Mouse (Mus musculus): ENCODE measurements around the gene Gm20721.
"Not testable (repeated sequence)": the region's sequence is repeated elsewhere in the genome, so short reads cannot be mapped to it uniquely, and the experiment has no call there.

Gm20721 gene

GRCm38 (mm10) chr2:174330616-174331191 is 15.8 kb downstream of the Gm20721 start:
- no peak for DNase-seq (ENCODE audit: low read depth, low spot score)

DNA sequence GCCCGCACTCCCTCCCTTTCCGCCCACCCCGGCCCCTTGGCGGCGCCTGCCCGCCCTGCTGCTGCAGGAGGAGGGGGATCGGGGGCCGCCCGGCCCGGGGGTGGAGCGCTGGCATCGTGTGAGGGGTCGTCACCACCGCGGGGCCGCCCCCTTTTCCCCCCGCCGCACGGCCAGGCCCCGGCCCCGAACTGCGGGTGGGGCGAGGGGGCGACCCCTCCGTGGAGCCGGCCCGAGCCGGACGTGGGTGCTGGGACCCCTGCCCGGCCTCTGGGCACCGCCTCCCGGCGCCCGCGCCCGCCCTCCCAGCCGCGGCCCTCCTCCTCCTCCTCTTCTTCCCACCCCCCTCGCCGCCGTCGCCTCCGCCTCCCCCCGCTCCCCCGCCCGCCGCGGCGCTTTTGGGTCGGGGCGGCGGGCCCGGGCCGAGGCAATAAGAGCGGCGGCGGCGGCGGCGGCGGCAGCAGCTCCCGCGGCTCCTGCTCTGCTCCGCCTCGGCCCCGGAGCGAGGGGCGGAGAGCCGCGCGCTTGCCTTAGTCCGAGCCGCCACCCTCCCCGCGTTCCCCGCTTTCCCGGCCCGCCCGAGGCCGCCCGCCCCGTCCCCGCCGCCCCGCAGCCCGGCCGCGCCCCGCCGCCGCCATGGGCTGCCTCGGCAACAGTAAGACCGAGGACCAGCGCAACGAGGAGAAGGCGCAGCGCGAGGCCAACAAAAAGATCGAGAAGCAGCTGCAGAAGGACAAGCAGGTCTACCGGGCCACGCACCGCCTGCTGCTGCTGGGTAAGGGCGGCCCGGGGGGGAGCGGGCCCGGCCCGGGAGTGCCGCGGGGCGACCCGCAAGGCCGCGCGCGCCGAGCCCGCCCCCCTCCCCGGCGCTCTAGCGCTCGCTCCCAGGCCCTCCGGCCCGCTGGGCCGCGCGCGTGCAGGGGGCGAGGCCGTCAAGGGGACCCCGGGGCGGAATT is 16.6 kb downstream of the Gm20721 start:
- no peak for DNase-seq (ENCODE audit: low read depth, low spot score)

GRCm38 (mm10) chr2:174328926-174329662 is 17.4 kb downstream of the Gm20721 start:
- no peak for DNase-seq (ENCODE audit: low read depth, low spot score)

DNA sequence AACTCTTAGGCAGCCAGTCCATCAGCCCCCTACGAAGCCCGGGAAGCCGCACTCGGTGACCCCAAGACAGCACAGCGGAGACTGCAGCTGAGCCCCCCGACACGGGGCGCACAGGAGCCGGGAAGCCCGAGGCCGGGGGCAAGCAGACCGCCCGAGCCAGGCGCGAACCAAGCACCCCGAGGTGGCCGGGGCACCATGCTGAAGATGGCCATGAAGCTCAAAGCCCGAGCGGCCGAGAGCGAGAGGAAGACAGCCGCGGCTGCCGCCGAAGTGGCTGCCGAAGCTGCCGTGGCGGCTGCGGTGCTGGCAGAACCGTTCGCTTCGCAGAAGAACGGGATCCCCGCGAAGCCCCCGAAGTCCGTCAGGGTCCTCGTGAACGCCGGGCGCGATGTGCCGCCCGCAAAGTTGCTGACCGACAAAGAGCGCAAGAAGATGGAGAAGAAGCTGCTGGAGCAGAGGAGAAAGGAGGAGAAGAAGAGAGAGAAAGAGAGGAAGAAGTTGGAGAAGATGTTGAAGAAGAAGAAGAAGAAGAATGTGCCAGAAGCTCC is 18.1 kb downstream of the Gm20721 start:
- no peak for DNase-seq (ENCODE audit: low read depth, low spot score)

DNA sequence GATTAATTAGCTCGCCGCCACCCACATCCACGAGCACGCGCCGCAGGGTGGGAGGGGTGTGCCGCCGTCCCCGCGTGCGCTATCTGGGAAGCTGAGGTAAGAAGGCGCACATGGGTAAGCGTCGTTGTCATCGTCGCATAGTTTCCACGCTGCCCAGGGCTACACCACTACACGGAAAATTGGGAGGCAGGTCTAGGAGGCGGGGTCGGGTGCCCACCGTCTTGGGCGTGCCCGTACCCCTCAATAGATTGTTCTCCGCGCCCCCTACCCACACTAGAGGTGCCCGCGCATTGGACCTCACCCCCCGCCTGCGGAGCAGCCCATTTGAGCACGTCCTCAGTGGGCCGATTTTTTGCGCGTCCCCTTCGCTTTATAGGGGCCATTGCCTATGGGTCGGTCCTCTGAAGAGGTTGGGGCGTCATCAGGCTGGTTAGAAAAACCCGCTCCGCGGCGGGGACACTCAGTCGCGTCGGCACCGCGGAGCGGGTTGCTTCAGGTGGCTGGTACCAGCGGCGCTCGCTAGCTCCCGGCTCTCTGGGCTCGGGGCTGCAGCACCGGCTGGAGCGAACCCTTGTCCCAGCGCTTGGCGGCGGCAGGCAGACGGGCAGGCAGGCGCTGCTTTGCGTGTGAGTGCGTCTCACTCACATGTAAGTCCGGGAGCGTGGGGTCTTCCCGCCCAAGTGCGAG is 19.1 kb downstream of the Gm20721 start:
- DNase-seq (ENCODE audit: low read depth, low spot score): no peak

- DNase-seq (ENCODE audit: low read depth, low spot score): no peak
Measured at GRCm38 (mm10) chr2:174326481-174326880, 20.0 kb downstream of the Gm20721 start.

DNA sequence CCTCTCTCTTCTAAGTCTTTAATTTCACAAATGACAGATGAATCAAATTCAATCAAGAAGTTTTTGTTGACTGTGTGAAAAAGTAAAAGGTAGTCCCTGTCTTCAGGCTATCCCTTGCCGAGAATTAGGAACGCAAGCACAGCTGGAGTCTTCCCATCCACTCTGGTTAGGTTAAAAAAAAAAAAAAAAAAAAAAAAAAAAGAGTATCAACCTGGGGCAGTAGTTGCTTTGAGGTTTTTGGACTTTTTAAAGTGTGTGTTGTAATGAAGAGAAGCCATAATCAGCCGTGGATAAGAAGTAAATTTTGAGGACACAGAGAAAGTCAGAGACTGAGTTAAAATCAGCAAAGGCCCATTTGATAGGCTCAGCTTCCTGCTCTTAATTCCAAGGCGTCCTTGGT is 20.5 kb downstream of the Gm20721 start:
- no peak for DNase-seq (ENCODE audit: low read depth, low spot score)

- DNase-seq (ENCODE audit: low read depth, low spot score): no peak
Measured at GRCm38 (mm10) chr2:174316661-174317060, 29.9 kb downstream of the Gm20721 start.

GRCm38 (mm10) chr2:174315445-174315844 is 31.1 kb downstream of the Gm20721 start:
- not testable (repeated sequence) for DNase-seq (ENCODE audit: low read depth, low spot score)

- DNase-seq (ENCODE audit: low read depth, low spot score): no peak
Measured at GRCm38 (mm10) chr2:174312661-174313060, 33.9 kb downstream of the Gm20721 start.

DNA sequence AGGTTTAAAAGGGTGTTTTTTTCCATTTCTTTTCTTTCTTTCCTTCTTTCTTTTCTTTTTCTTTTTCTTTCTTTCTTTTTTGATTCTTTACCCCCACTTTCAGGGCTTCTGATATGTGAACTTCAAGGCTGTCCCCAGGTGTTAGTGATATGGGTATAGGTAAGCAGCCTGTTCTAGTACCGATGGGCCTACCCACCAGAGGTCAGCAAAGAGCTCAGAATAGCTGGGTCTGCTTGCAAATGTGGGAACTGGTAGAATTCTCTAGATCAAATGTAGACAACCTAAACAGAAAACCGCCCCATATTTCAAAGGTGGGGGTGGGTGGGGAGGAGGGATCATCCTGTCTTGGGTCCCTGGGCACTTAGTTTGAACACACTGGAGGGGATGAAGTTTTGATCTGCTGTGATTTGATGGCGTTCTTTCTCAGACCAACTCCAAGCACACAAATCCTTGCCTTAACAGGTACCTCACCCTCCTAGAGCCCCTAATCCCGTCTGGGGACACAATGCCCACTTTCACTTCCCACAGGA is 34.3 kb downstream of the Gm20721 start:
- DNase-seq (ENCODE audit: low read depth, low spot score): no peak

DNA sequence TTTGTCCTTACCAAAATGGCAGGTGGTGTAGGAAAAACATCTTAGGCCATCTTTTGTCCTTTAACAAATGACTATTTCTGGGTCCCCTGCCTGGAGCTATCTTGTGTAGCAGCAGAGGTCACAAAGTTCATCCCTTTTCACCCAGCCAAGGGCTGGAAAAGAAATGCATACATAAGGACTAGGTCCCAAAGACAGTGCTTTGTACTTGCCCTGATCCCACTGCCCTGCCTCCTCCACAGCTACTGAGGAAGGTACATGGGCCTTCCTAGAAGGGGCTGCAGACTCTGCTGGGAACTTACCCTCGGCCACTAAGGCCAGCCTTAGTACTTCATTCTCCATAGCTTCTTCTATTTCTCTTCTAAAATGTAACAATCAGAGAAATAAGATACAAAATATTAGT is 34.9 kb downstream of the Gm20721 start:
- DNase-seq (ENCODE audit: low read depth, low spot score): no peak

GRCm38 (mm10) chr2:174310913-174311514 is 35.5 kb downstream of the Gm20721 start:
- no peak for DNase-seq (ENCODE audit: low read depth, low spot score)

GRCm38 (mm10) chr2:174307903-174308302 is 38.6 kb downstream of the Gm20721 start:
- DNase-seq (ENCODE audit: low read depth, low spot score): no peak

GRCm38 (mm10) chr2:174305646-174306045 is 40.9 kb downstream of the Gm20721 start:
- no peak for DNase-seq (ENCODE audit: low read depth, low spot score)

DNA sequence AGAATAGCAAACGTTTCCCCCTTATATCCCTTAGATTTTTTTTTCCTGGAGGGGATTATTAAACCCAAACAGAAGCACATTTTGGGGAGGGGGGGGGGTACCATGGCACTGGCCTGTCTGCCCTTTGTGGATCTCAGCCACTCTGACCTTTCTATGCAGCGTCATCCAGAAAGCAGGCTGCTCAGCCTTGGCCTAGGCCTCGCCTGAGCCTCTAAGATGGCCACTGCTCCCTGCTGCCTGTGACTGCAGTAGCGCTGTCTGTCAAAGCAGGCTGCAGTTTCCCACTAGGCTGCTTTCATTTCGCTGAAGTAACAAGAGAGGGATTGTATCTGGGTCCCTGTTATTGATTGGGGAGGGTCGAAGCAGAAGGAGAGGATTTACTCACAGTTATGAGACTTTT is 44.0 kb downstream of the Gm20721 start:
- no peak for DNase-seq (ENCODE audit: low read depth, low spot score)

DNA sequence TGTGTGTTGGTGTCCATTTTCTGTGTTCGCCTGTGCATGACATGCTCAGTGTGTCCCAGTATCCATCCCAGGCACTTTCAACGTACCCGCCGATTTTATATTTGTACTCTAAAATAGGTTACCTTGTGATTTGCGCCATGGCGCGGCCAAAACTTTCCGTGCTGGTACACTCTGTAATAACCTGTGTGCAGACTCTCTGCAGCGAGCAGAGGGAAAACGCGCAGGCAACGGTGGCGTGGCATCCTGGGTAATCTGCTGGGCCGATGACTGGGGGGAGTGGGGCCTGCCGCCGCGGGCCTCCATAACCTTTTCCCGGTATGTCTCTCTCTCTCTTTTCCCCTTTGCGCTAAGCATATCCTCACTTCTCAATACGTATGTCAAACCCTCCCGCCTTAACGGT is 45.8 kb downstream of the Gm20721 start:
- DNase-seq (ENCODE audit: low read depth, low spot score): no peak

GRCm38 (mm10) chr2:174300186-174300585 is 46.3 kb downstream of the Gm20721 start:
- no peak for DNase-seq (ENCODE audit: low read depth, low spot score)

GRCm38 (mm10) chr2:174299771-174300160 is 46.7 kb downstream of the Gm20721 start:
- DNase-seq (ENCODE audit: low read depth, low spot score): no peak

DNA sequence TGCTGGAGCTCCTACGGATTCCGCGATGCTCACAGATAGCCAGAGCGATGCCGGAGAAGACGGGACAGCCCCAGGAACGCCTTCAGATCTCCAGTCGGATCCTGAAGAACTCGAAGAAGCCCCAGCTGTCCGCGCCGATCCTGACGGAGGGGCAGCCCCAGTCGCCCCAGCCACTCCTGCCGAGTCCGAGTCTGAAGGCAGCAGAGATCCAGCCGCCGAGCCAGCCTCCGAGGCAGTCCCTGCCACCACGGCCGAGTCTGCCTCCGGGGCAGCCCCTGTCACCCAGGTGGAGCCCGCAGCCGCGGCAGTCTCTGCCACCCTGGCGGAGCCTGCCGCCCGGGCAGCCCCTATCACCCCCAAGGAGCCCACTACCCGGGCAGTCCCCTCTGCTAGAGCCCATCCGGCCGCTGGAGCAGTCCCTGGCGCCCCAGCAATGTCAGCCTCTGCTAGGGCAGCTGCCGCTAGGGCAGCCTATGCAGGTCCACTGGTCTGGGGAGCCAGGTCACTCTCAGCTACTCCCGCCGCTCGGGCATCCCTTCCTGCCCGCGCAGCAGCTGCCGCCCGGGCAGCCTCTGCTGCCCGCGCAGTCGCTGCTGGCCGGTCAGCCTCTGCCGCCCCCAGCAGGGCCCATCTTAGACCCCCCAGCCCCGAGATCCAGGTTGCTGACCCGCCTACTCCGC is 47.3 kb downstream of the Gm20721 start:
- DNase-seq (ENCODE audit: low read depth, low spot score): no peak

Data from c-Kit-negative CD71-positive TER-119-positive erythroid progenitor cells, embryonic 14.5 days (primary cell).